Mouse (Mus musculus): ENCODE measurements around the gene Pex5l. TPM values are rescaled to one million over a fixed set of nuclear protein-coding genes. Genes with fewer than 3 reads are reported as not detected.
A peak's percentile ranks its signal among the peaks of the same experiment; 100 is the strongest.

Gene Pex5l
- polyA plus RNA-seq (2012; rRNA removed) (0.04 and 0.11 TPM in 2 replicates), polyA plus RNA-seq (2014; fragmentation: Nextera tagmentation; extraction: Ambion mirVana) (not detected in 2 replicates)

GRCm38 (mm10) chr3:33142901-33143461 is at the start of gene Pex5l:
Gene Pex5l (minus strand): TSS chr3:33143247.
- H3K27me3 ChIP-seq (ENCODE audit: control insufficient read depth, insufficient read depth, low read length): peaks cover 12% of the 10 kb centered on the region
- no peak within 1 kb of the TSS for H3K9ac ChIP-seq (replicated peaks)
- ATAC-seq (ENCODE audit: insufficient read depth): peak; percentile 39
- H3K36me3 ChIP-seq (replicated peaks; ENCODE audit: control insufficient read depth, insufficient read depth, low read depth): no peaks in the 10 kb centered on the region
- H3K4me1 ChIP-seq (replicated peaks; ENCODE audit: control insufficient read depth in 2 of 2, insufficient read depth in 2 of 2, low read length in 1 of 2): no peaks in the 10 kb centered on the region
- no peak for DNase-seq (ENCODE audit: low read depth in 3 of 3, low spot score in 3 of 3)
- peak within 1 kb of the TSS; percentile 53 for H3K4me2 ChIP-seq (ENCODE audit: low read depth)
- TF ChIP-seq EP300 (IDR thresholded peaks at IDR 0.05; ENCODE audit: low read depth): no peak
- TF ChIP-seq CTCF (IDR thresholded peaks at IDR 0.05; ENCODE audit: low read depth): 0 out of 2 replicates have a peak, but pooled peaks have one; percentile 29
- under 1% methylated on average over 74 of the region's 88 CpGs for WGBS (ENCODE audit: insufficient replicate concordance)
- no peaks in the 10 kb centered on the region for H3K9me3 ChIP-seq (ENCODE audit: control insufficient read depth, low read length)
- no peak within 1 kb of the TSS for H3K27ac ChIP-seq
- H3K4me3 ChIP-seq (ENCODE audit: insufficient read depth in 1 of 2, low read depth in 2 of 2, low read length in 2 of 2): peak within 1 kb of the TSS; percentile 44 to 48

GRCm38 (mm10) chr3:33165186-33165585 is 22.1 kb upstream of the Pex5l start:
- H3K4me2 ChIP-seq (ENCODE audit: low read depth): no peak overlapping the region
- no peak for TF ChIP-seq CTCF (IDR thresholded peaks at IDR 0.05; ENCODE audit: low read depth)
- TF ChIP-seq EP300 (IDR thresholded peaks at IDR 0.05; ENCODE audit: low read depth): no peak
- no peak overlapping the region for H3K4me3 ChIP-seq (ENCODE audit: insufficient read depth in 1 of 2, low read depth in 2 of 2, low read length in 2 of 2)
- no peaks in the 10 kb centered on the region for H3K9me3 ChIP-seq (ENCODE audit: control insufficient read depth, low read length)
- WGBS (ENCODE audit: insufficient replicate concordance): 53% methylated on average over 3 of the region's 3 CpGs
- H3K4me1 ChIP-seq (replicated peaks; ENCODE audit: control insufficient read depth in 2 of 2, insufficient read depth in 2 of 2, low read length in 1 of 2): no peaks in the 10 kb centered on the region
- DNase-seq (ENCODE audit: low read depth in 3 of 3, low spot score in 3 of 3) (no peak), ATAC-seq (ENCODE audit: insufficient read depth) (no peak)
- H3K27me3 ChIP-seq (ENCODE audit: control insufficient read depth, insufficient read depth, low read length): no peaks in the 10 kb centered on the region
- no peak overlapping the region for H3K9ac ChIP-seq (replicated peaks)
- no peaks in the 10 kb centered on the region for H3K36me3 ChIP-seq (replicated peaks; ENCODE audit: control insufficient read depth, insufficient read depth, low read depth)
- H3K27ac ChIP-seq: no peak overlapping the region

GRCm38 (mm10) chr3:33163821-33164220 is 20.8 kb upstream of the Pex5l start:
- no peak overlapping the region for H3K9ac ChIP-seq (replicated peaks)
- no peak overlapping the region for H3K4me2 ChIP-seq (ENCODE audit: low read depth)
- no peaks in the 10 kb centered on the region for H3K27me3 ChIP-seq (ENCODE audit: control insufficient read depth, insufficient read depth, low read length)
- DNase-seq (ENCODE audit: low read depth in 3 of 3, low spot score in 3 of 3) (no peak), ATAC-seq (ENCODE audit: insufficient read depth) (no peak)
- H3K4me3 ChIP-seq (ENCODE audit: insufficient read depth in 1 of 2, low read depth in 2 of 2, low read length in 2 of 2): no peak overlapping the region
- no peak for TF ChIP-seq CTCF (IDR thresholded peaks at IDR 0.05; ENCODE audit: low read depth)
- no peak for TF ChIP-seq EP300 (IDR thresholded peaks at IDR 0.05; ENCODE audit: low read depth)
- H3K4me1 ChIP-seq (replicated peaks; ENCODE audit: control insufficient read depth in 2 of 2, insufficient read depth in 2 of 2, low read length in 1 of 2): no peaks in the 10 kb centered on the region
- H3K36me3 ChIP-seq (replicated peaks; ENCODE audit: control insufficient read depth, insufficient read depth, low read depth): no peaks in the 10 kb centered on the region
- H3K27ac ChIP-seq: no peak overlapping the region
- no peaks in the 10 kb centered on the region for H3K9me3 ChIP-seq (ENCODE audit: control insufficient read depth, low read length)

GRCm38 (mm10) chr3:33143592-33143991 is 545 bp upstream of the Pex5l start:
- Histone ChIP-seq H3K9me3 (ENCODE audit: control insufficient read depth, low read length) (no peaks in the 10 kb centered on the region), H3K4me1 (replicated peaks; ENCODE audit: control insufficient read depth in 2 of 2, insufficient read depth in 2 of 2, low read length in 1 of 2) (no peaks in the 10 kb centered on the region), H3K9ac (replicated peaks) (no peak overlapping the region), H3K4me2 (ENCODE audit: low read depth) (no peak overlapping the region), H3K4me3 (ENCODE audit: insufficient read depth in 1 of 2, low read depth in 2 of 2, low read length in 2 of 2) (no peak overlapping the region), H3K27ac (no peak overlapping the region), H3K36me3 (replicated peaks; ENCODE audit: control insufficient read depth, insufficient read depth, low read depth) (no peaks in the 10 kb centered on the region), H3K27me3 (ENCODE audit: control insufficient read depth, insufficient read depth, low read length) (peaks cover 12% of the 10 kb centered on the region)
- TF ChIP-seq CTCF (IDR thresholded peaks at IDR 0.05; ENCODE audit: low read depth) (no peak), EP300 (IDR thresholded peaks at IDR 0.05; ENCODE audit: low read depth) (no peak)
- 59% methylated on average over 7 of the region's 7 CpGs for WGBS (ENCODE audit: insufficient replicate concordance)
- no peak for ATAC-seq (ENCODE audit: insufficient read depth)
- DNase-seq (ENCODE audit: low read depth in 3 of 3, low spot score in 3 of 3): no peak

- Histone ChIP-seq H3K9ac (replicated peaks) (no peak overlapping the region), H3K4me1 (replicated peaks; ENCODE audit: control insufficient read depth in 2 of 2, insufficient read depth in 2 of 2, low read length in 1 of 2) (no peaks in the 10 kb centered on the region), H3K4me3 (ENCODE audit: insufficient read depth in 1 of 2, low read depth in 2 of 2, low read length in 2 of 2) (peak overlapping the region; percentile 19 to 44; a peak in 3 of 4 replicates), H3K27ac (no peak overlapping the region), H3K27me3 (ENCODE audit: control insufficient read depth, insufficient read depth, low read length) (peaks cover 12% of the 10 kb centered on the region), H3K4me2 (ENCODE audit: low read depth) (peak overlapping the region; percentile 53), H3K9me3 (ENCODE audit: control insufficient read depth, low read length) (no peaks in the 10 kb centered on the region), H3K36me3 (replicated peaks; ENCODE audit: control insufficient read depth, insufficient read depth, low read depth) (no peaks in the 10 kb centered on the region)
- no peak for DNase-seq (ENCODE audit: low read depth in 3 of 3, low spot score in 3 of 3)
- whole genome bisulfite sequencing (ENCODE audit: insufficient replicate concordance): under 1% methylated on average over 17 of the region's 17 CpGs
- TF ChIP-seq EP300 (IDR thresholded peaks at IDR 0.05; ENCODE audit: low read depth): no peak
- TF ChIP-seq CTCF (IDR thresholded peaks at IDR 0.05; ENCODE audit: low read depth): no peak
- no peak for ATAC-seq (ENCODE audit: insufficient read depth)
Measured at GRCm38 (mm10) chr3:33142398-33142797, 649 bp downstream of the Pex5l start.

Data from liver, embryonic 14.5 days (tissue).